Mouse (Mus musculus) gastrocnemius, adult 2 months (tissue): ENCODE results near the gene Fscn2. TPM values are rescaled to one million over a fixed set of nuclear protein-coding genes. Genes with fewer than 3 reads are reported as not detected.

Source experiments
- DNase-seq: peaks from one replicate; pipeline ENCODE4 v3.0.0; 2022
- H3K27ac ChIP-seq: fragments of 200-600 bp; 2 replicates; pipeline ENCODE4 v1.8.1; 2022; ENCODE audit warnings: mild to moderate bottlenecking
- H3K4me3 ChIP-seq: fragments of 200-600 bp; 2 replicates; pipeline ENCODE4 v1.8.1; 2022; ENCODE audit warnings: mild to moderate bottlenecking, moderate library complexity
- CTCF ChIP-seq: fragments of 200-600 bp; IDR thresholded peaks from 2 replicates; pipeline ENCODE4 v1.8.1; 2022; ENCODE audit warnings: antibody characterized with exemption, mild to moderate bottlenecking, moderate library complexity
- intact Hi-C: fragments of 180-260 bp; cut with DNase I; formaldehyde crosslinking; loops from one replicate; pipeline ENCODE4 v1.15.1; 2025
- total RNA-seq, 2 experiments: library from RNA; stranded (reverse); gene quantifications; 2 replicates each; pipeline ENCODE4 v1.2.3; 2021

Gene Fscn2
- total RNA-seq, 2 experiments from 2014 or later: 0.87 TPM; not detected in 1

- no peak overlapping the region for H3K4me3 ChIP-seq
- DNase-seq: peak; percentile 8
- no peak for TF ChIP-seq CTCF
- intact Hi-C loops: no loop called here
- no peak overlapping the region for H3K27ac ChIP-seq
Observed at GRCm38 (mm10) chr11:120355277-120356039, 5.9 kb upstream of the Fscn2 start.

DNA sequence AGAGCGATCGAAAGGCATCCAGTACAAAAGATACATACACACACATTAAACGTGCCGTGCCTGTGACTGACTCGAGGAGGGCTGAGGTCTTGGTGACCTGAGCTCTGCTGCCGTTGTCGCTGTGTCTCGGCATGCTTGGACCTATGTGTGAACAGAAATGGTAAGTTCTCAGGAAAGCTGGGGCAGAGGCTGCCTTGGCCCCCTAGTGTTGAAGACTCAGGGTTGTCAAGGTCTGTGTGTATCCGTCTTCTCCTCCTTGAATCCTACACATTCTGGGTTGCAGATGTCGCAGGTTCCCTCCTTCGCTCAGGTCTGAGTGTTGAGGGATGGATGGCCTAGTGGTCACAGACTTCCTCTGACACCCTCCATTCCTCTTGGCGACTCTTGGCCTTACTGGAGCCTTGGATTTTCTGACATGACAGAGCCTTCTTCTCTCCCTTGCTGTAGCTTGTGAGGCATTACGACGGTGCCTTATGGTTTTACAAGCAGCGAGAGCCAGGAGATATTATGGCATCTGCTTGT lies 5.0 kb upstream of the Fscn2 start:
- H3K27ac ChIP-seq: no peak overlapping the region
- H3K4me3 ChIP-seq: no peak overlapping the region
- peak; percentile 9 for DNase-seq
- no peak for TF ChIP-seq CTCF
- intact Hi-C loops: no loop called here

- no peak overlapping the region for H3K4me3 ChIP-seq
- intact Hi-C loops: no loop called here
- DNase-seq: peak; percentile 5
- no peak for TF ChIP-seq CTCF
- H3K27ac ChIP-seq: no peak overlapping the region
Observed at GRCm38 (mm10) chr11:120356900-120357299, 4.4 kb upstream of the Fscn2 start.

DNA sequence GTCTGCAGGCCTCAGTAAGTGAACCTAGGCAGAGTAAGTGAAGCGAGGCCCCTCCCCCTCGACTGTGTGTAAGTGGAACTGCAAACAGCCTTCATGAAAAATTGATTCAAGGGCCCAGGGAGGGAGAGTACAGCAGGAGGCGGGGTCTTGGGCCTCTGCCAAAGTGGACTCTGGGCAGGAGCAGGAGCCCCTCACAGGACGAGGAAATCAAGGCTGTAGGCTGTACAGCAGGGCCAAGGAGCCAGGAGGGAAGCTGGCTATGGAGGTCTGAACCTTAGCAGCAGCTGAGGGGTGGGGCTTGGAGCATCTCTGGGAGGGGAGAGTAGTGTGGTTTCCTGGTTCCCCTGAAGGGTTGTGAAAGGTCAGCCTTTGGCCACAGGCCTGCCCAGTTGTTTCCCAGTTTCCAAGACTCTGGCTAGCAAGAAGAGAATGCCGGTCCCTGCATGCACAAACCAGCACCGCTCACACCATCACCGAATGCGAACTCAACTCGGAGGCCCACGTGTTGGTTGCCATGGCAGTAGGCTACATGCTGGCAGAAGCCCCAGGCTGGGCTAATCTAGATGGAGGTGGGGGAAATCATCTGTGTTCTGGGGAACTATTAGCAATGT lies 3.4 kb upstream of the Fscn2 start:
- TF ChIP-seq CTCF: no peak
- intact Hi-C loops: loop anchor here (2.0 kb wide), 1 partner anchor 65 kb away; no protein-coding TSS in a partner anchor

DNA sequence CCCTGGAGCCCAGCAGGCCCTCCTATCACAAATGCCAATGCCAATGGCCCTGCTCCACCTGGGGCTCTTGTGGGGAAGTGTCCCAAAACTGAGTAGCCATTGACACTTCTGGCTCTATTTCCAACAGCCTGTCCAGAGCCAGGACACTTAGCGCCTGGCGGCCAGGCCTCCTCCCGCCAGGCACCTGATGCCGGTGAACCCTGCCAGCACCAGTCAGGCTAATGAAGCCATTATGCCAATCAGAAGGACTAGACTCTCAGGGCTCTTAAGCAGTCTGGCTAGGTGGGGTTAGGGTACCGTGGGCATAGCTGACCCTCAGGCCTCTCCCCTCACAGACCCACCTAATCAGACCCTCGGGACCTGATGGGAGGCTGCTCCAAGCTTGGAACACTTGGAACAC lies 1.9 kb upstream of the Fscn2 start:
- no peak overlapping the region for H3K4me3 ChIP-seq
- intact Hi-C loops: loop anchor here (2.0 kb wide), 1 partner anchor 63 kb away; no protein-coding TSS in a partner anchor
- peak; percentile 82 for DNase-seq
- TF ChIP-seq CTCF: no peak
- H3K27ac ChIP-seq: peak overlapping the region; percentile 72

More for the DNA sequence above, 3.4 kb upstream of the Fscn2 start:
- peak; percentile 81 for DNase-seq
- Histone ChIP-seq H3K4me3 (no peak overlapping the region), H3K27ac (peak overlapping the region; percentile 72)

DNA sequence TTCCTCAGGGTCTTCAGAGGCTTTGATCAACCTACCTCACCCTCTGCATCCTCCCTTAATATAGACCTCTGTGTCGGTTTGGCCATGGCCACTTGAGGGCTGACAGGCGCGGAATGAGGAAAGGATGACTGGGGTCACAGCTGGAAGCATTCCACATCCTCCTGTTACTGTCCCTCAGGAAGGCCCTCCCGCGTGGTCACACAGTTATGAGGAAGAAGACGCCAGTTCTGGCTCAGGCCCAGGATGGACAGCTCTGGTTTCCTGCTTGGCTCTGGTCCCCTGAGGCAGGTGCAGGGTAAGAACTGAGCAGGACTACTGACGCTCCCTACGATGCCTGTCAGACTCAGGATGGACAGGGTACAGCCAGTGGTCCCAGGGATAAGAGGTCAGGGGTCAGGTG lies 1.3 kb upstream of the Fscn2 start:
- peak; percentile 91 for DNase-seq
- no peak for TF ChIP-seq CTCF
- intact Hi-C loops: no loop called here
- Histone ChIP-seq H3K4me3 (no peak overlapping the region), H3K27ac (peak overlapping the region; percentile 72)

DNA sequence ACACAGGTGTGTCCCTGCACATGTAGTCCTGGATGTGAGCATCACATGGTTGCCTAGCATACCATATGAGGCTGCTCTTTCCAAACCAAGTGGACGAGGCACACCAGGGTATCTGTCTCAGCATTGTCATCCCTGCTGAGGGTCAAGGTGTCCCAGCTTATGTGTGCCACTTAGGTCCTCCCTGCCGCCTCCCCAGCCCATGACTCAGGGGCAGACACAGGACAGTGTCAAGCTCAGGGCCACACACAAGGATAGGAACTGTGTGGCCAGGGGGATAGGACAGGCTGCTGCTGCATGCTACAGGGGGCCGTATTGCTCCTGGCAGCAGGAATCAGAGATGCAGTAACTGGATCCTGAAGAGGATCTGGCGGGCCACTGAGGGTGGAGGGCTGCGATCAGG lies 579 bp upstream of the Fscn2 start:
- DNase-seq: peak; percentile 25
- intact Hi-C loops: no loop called here

DNA sequence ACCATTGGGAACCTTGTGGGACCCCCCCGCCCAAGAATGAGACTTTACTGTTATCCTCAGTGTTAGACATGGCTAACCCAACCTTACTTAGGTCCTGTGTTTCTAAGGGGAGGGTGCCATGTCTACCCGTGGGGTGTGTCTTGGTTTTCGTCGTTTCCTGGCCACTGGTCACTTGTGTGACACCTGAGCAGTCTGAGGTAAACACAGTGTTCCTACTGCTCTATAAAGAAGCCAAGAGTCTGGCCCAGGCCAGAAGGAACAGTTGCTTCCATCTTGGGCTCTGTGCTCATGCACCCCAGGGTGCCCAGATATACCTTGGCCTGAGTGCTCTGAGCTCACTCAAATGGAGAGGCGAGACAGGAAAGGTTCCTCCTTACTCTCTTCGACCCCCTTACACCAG lies 1.6 kb downstream of the Fscn2 start:
- intact Hi-C loops: no loop called here
- peak overlapping the region; percentile 40 for H3K27ac ChIP-seq
- peak; percentile 44 for DNase-seq
- no peak overlapping the region for H3K4me3 ChIP-seq
- no peak for TF ChIP-seq CTCF

More for the DNA sequence above, 579 bp upstream of the Fscn2 start:
- H3K4me3 ChIP-seq: no peak overlapping the region
- no peak for TF ChIP-seq CTCF
- H3K27ac ChIP-seq: no peak overlapping the region; the same call in 1 of the 2 replicates

DNA sequence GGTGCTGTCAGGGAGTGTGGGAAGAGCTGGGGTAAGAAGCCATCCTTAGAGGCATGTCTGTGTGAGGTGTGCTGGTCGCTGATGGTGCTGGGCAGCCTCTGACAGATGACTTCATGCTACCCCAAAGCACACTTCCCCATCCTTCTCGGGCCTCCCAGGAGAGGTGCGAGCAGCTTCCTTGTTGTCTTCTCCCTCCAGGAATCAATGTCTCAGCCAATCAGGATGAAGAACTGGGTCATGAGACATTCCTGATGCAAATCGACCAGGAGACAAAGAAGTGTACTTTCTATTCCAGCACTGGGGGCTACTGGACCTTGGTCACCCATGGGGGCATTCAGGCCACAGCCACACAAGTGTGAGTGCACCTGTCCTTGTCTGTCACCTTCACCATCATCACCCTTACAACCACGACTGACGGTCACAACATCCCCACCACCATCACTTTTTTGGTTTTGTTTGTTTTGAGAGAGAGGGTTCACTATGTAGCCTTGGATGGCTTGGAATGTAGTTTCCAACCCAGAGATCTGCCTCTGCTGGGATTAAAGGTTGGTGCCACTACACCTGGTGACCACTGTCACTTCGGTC lies 5.2 kb downstream of the Fscn2 start:
- no peak for DNase-seq
- intact Hi-C loops: no loop called here
- no peak for TF ChIP-seq CTCF
- Histone ChIP-seq H3K4me3 (no peak overlapping the region), H3K27ac (no peak overlapping the region)

DNA sequence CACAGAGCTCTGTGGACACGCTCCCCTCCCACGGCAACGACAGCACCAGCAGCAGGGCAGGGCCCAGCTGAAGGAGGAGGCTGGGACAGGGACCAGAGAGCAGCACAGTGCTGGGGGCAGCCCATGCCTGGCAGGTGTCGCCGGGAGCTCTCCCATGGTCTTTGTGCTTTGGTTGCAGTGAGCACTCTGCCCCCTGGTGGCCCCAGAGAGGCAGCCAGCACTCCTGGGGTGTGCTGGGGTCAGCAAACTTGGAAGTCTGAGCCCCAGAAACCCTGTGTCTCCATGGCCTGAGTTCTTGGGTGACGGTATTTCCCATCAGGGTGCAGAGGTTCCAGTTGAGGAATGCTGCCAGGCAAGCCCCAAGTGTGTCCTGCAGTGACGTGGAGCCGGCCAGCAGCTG lies 8.3 kb downstream of the Fscn2 start:
- peak overlapping the region; percentile 32 for H3K27ac ChIP-seq
- intact Hi-C loops: no loop called here
- H3K4me3 ChIP-seq: no peak overlapping the region
- peak; percentile 94 for TF ChIP-seq CTCF
- peak; percentile 85 for DNase-seq

DNA sequence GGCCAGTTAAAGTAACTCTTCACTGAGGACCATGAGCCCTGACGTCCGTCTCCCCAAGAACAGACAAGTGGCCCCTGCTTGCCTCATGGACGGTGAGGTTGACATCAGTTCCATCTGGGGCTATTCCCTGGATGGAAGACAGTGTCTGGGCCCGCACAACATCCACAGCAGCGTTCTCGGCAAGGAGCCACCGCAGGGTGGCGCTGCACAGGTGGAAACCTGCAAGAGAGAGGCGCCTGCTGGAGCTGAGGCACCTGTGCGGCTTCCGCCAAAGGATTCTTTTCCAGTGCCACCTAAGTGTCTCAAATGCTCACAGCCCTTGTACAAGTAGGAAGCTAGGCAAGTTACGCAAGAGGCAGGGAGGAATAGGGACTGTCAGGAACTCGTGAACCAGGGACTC lies 11.7 kb downstream of the Fscn2 start:
- no peak for DNase-seq
- no peak overlapping the region for H3K27ac ChIP-seq
- TF ChIP-seq CTCF: no peak; the same call in 1 of the 2 replicates
- intact Hi-C loops: no loop called here
- H3K4me3 ChIP-seq: no peak overlapping the region

DNA sequence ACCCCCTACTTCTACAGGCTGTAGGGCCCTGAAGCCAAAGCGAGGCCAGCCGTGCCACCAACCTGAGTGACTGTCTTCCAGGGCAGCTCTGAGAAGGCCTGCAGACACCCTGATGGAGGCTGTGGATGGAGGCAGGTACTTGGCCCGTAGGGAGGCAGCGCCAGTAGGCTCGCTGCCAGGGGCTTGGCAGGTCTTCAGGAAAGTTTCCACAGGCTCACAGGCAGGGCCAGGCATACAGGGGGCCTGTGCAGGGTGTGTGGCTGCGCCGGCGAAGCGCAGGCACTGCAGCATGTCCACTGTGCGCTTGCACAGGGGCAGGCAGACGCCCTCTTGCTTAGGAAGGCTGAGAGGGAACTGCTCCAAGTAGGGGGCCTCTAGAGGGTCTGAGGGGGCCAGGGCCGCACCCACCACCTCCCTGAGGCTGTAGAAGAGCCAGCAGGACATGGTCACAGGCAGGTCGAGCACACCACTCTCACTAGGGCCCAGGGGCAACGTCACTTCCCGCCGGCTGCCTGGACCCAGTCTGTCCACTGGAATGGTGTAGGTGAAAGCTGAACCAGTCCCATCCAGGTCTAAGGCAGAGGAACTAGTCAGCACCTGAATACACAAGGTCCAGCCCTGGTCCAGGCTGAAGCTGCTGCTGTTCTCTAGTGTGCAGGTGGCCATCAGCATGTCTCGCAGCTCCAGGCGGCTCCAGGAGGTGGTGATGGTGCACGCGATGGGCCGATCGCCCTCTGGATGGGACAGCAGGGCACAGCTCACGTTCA lies 12.7 kb downstream of the Fscn2 start:
- Histone ChIP-seq H3K27ac (peak overlapping the region; percentile 78), H3K4me3 (no peak overlapping the region)
- no peak for TF ChIP-seq CTCF
- peak; percentile 88 for DNase-seq
- intact Hi-C loops: no loop called here

DNA sequence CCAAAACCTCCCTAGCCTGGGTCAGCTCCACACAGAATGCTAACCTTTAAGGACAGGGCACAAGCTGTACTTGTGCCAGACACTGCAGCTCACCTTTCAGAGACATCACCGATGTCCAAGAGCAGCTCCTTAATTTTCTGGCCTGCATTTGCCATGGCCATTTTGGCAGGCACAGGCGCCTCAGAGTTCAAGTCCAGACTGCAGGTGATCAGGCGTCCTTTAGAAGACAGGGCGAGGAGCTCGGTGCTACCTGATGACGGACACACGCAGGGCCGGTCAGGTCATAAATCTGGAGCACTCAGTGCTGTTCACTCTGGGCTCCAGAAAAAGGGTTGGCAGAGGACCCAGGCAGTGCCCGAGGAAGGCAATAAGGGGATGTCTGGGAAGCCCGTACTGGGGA lies 14.0 kb downstream of the Fscn2 start:
- no peak for TF ChIP-seq CTCF
- H3K4me3 ChIP-seq: no peak overlapping the region
- H3K27ac ChIP-seq: peak overlapping the region; percentile 78
- intact Hi-C loops: no loop called here
- peak; percentile 67 for DNase-seq
